Mouse (Mus musculus) cerebellum, postnatal 4 days (tissue): ENCODE results near the gene Prr14.
A peak's percentile ranks its signal among the peaks of the same experiment; 100 is the strongest.
"Not testable (repeated sequence)": the region's sequence is repeated elsewhere in the genome, so short reads cannot be mapped to it uniquely, and the experiment has no call there.

Experiments used
- DNase-seq, 2 experiments: peaks; one replicate each; pipeline ENCODE4 v3.0.0; 2022; ENCODE audit warnings: low spot score in 2 of 2, mixed read lengths in 1 of 2

Gene Prr14

DNA sequence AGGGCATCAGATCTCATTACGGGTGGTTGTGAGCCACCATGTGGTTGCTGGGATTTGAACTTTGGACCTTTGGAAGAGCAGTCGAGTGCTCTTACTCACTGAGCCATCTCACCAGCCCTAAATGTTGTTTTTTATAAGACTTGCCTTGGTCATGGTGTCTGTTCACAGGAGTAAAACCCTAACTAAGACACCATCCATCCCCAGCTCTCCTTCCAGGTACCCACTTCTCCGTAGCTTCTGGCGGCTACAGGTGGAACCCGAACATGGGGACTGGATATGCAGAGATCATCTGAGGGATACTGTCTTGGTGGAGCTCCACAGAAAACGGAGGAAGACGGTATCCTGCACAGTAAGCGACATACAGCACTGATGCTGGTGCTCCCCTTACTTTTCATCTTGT lies at the start of gene Prr14:
Gene Prr14 (plus strand): TSS at position 301 of the 400 bp plus-strand sequence.
- not testable (repeated sequence) for DNase-seq

- DNase-seq: no peak
Observed at GRCm38 (mm10) chr7:127411418-127411817, 48.0 kb upstream of the Prr14 start.

- DNase-seq: peak; percentile 75 to 87
Observed at GRCm38 (mm10) chr7:127421388-127422191, 37.8 kb upstream of the Prr14 start, which contains the start of gene Zfp688. TSS of gene Zfp688 (minus strand) at chr7:127422068.

DNA sequence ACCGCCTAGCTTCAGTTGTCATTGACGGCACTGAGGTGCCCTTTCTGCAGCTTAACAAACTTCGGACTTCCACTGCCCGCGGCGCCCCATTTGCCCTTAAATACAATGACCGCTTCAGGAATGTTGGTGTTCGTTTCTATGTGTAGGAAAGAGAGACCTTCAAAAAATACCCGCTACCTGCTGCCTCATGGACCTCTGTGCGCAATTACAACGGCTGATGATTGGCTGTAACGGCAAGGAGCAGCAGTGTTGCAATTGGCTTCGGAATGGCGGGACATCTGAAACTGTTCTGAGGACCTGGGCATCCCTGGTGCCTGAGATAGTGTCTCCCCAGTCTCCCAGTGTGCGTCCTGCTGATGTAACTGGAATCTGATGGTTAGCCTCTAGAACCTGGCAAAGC lies 37.2 kb upstream of the Prr14 start:
- peak in 1 of 2 experiments; percentile 20 for DNase-seq

GRCm38 (mm10) chr7:127425291-127425690 lies 34.1 kb upstream of the Prr14 start:
- DNase-seq: no peak

GRCm38 (mm10) chr7:127425911-127426310 lies 33.5 kb upstream of the Prr14 start:
- no peak for DNase-seq

DNA sequence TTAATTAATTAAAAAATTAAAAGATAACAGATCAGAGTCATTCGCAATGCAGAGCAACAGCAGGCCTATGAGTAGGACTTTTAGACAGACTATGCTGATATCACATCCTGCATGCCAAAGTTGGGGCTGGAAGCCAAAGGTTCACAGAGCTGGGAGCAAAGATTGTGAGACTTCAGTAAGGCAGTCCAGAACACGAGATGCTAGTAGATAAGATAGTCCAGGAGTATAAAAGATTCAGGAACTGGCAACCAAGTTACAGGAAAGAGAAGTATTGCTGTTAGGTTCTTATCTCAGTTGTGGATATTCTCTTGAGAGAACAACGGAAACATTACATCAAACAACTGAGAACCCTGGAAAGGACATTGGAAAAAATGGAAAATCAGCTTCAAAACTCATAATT lies 33.1 kb upstream of the Prr14 start:
- DNase-seq: no peak

- no peak for DNase-seq
Observed at GRCm38 (mm10) chr7:127435206-127435605, 24.2 kb upstream of the Prr14 start.

GRCm38 (mm10) chr7:127437724-127438123 lies 21.7 kb upstream of the Prr14 start:
- no peak for DNase-seq

- no peak for DNase-seq
Observed at GRCm38 (mm10) chr7:127443976-127444375, 15.4 kb upstream of the Prr14 start.

GRCm38 (mm10) chr7:127448521-127449300 lies 10.7 kb upstream of the Prr14 start, which contains the start of gene Zfp689:
TSS of gene Zfp689 (minus strand) at chr7:127449158.
- peak; percentile 69 to 90 for DNase-seq

- no peak for DNase-seq
Observed at GRCm38 (mm10) chr7:127449966-127450365, 9.4 kb upstream of the Prr14 start.

GRCm38 (mm10) chr7:127453056-127453455 lies 6.4 kb upstream of the Prr14 start:
- no peak for DNase-seq

DNA sequence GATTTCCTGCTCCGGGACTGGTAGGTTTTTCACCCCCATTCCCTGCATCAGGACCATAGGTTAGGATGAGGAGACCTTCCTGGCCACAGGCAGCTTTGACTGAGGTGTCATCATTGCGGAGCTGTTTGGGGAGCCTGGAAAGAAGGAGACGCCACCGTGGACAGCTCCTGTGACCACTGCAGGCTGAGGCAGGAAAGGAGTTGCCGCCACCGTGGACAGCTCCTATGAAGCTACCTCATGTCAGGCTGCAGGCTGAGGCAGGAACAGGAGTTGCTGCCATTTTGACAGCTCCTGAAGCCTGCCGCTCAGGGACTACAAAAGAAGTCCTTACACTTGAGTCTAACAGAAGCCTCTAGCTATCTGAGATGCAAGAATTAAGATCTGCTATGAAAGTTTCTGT lies 4.5 kb upstream of the Prr14 start:
- no peak for DNase-seq

DNA sequence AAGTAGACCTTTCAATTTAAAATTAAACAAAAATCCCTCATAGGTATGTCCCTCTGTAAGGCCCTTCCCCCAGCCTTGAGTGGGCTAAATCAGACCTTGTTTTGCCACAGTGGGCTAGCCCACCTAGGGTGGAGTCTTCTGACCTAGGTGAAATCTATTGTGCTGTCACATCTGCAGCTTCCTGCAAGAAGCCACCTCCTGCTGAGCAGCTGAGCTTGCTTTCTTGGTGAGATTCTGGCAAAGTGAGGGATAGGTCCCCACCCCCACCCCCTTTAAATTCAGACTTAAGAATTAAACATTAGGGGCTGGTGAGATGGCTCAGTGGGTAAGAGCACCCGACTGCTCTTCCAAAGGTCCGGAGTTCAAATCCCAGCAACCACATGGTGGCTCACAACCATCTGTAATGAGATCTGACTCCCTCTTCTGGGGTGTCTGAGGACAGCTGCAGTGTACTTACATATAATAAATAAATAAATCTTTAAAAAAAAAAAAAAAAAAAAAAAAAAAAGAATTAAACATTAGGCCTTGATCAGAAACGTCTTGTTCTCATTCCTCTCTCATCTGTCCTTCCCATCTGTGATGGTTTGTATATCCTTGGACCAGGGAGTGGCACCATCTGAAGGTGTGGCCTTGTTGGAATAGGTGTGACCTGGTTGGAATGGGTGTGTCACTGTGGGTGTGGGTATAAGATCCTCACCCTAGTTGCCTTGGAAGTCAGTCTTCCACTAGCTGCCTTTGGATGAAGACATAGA lies 864 bp upstream of the Prr14 start:
- DNase-seq: not testable (repeated sequence)

DNA sequence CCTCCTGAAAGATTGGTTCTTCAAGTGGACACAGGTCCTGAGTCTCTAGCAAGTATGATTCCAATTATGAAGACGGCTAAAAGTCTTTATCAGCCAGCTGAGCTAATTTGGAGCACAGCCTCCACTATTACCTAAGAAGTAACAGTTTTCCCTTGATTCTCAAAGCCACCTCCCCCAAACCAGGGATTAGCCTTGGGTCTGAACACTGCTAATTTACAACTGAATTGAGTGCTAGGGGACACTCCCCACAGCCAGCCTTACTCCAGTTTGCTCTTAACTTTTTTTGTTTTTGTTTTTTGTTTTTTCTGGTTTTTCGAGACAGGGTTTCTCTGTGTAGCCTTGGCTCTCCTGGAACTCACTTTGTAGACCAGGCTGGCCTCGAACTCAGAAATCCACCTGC lies 5.8 kb downstream of the Prr14 start:
- no peak for DNase-seq

- DNase-seq: not testable (repeated sequence)
Observed at GRCm38 (mm10) chr7:127465670-127466069, 6.3 kb downstream of the Prr14 start.

- no peak for DNase-seq
Observed at GRCm38 (mm10) chr7:127466606-127467005, 7.2 kb downstream of the Prr14 start.

- DNase-seq: no peak
Observed at GRCm38 (mm10) chr7:127470011-127470715, 10.8 kb downstream of the Prr14 start.

GRCm38 (mm10) chr7:127470743-127471645 lies 11.6 kb downstream of the Prr14 start:
- DNase-seq: peak; percentile 62 to 88
